Comparison of ENCODE assay signal across 8 mouse cellular contexts in genomic region chr3:60500571-60501527, GRCm38 (mm10). TPM values are rescaled to one million over a fixed set of nuclear protein-coding genes. Genes with fewer than 3 reads are reported as not detected.
DNase-seq lines count a peak whose midpoint lies in the region; ATAC-seq lines count a peak whose summit lies in the region.

No protein-coding gene starts in this region.

- peak overlapping the region; percentile 62 for H3K4me2 ChIP-seq in intestine, embryonic 15.5 days (replicated peaks)

- no peaks in the 10 kb centered on the region for H3K36me3 ChIP-seq in intestine, embryonic 15.5 days
- H3K36me3 ChIP-seq in midbrain, embryonic 10.5 days: no peaks in the 10 kb centered on the region

- ATAC-seq in intestine, embryonic 15.5 days: peak; percentile 84

- intact Hi-C loops in gastrocnemius, postnatal 36 days (cut with DNase I): loop anchor here (5.0 kb wide), 1 partner anchor 86 kb away; no protein-coding TSS in a partner anchor
- intact Hi-C loops in left cerebral cortex, postnatal 4 days (cut with DNase I): loop anchor here (10.0 kb wide), 1 partner anchor 104 kb away; no protein-coding TSS in a partner anchor

- peak overlapping the region; percentile 99 for H3K27ac ChIP-seq in intestine, embryonic 15.5 days
- H3K27ac ChIP-seq in midbrain, embryonic 10.5 days (replicated peaks): peak overlapping the region; percentile 98

- H3K9ac ChIP-seq in intestine, embryonic 15.5 days: peak overlapping the region; percentile 92

- WGBS in intestine, embryonic 15.5 days: under 1% methylated on average over 94 of the region's 96 CpGs
- WGBS in midbrain, embryonic 10.5 days: 1% methylated on average over 74 of the region's 96 CpGs

- no peaks in the 10 kb centered on the region for H3K9me3 ChIP-seq in intestine, embryonic 15.5 days
- no peaks in the 10 kb centered on the region for H3K9me3 ChIP-seq in midbrain, embryonic 10.5 days (replicated peaks)

- DNase-seq in adrenal gland, adult 8-10 months: peak; percentile 76
- DNase-seq in embryo, embryonic 11.5 days (ENCODE audit: low read depth, low spot score): peak; percentile 51
- peak; percentile 78 to 86 for DNase-seq in gastrocnemius, postnatal 36 days
- peak; percentile 72 for DNase-seq in left cerebral cortex, postnatal 4 days
- DNase-seq in midbrain, embryonic 10.5 days (ENCODE audit: low spot score): peak; percentile 79
- peak; percentile 65 to 69 for DNase-seq in right cerebral cortex, postnatal 36 days (ENCODE audit: low spot score in 2 of 2)
- peak; percentile 74 to 78 for DNase-seq in urinary bladder, postnatal 4 days (ENCODE audit: low spot score in 2 of 2)

- H3K4me1 ChIP-seq in intestine, embryonic 15.5 days (replicated peaks): peaks cover 11% of the 10 kb centered on the region
- peaks cover 50% of the 10 kb centered on the region for H3K4me1 ChIP-seq in midbrain, embryonic 10.5 days

- no peaks in the 10 kb centered on the region for H3K27me3 ChIP-seq in intestine, embryonic 15.5 days (replicated peaks)
- H3K27me3 ChIP-seq in midbrain, embryonic 10.5 days (ENCODE audit: low read depth, poor library complexity, severe bottlenecking): no peaks in the 10 kb centered on the region

- peak overlapping the region; percentile 94 for H3K4me3 ChIP-seq in intestine, embryonic 15.5 days (replicated peaks)
- peak overlapping the region; percentile 86 for H3K4me3 ChIP-seq in midbrain, embryonic 10.5 days

RNA-seq across cellular contexts. Expression of gene Mbnl1, which starts 28.2 kb away (rescaled TPM):
- total RNA-seq in adrenal gland, adult 8-10 months (2022): 1,000 to 10,000 TPM in 1 of 4 experiments, 100 to 1,000 TPM in 3; 518 to 1,002 (median 693) TPM
- total RNA-seq in gastrocnemius, postnatal 36 days (2021): 100 to 1,000 TPM; 423 to 480 TPM
- 107 and 119 TPM in 2 replicates for polyA plus RNA-seq in intestine, embryonic 15.5 days (2015; fragmentation: Nextera tagmentation; extraction: Ambion mirVana)
- total RNA-seq in left cerebral cortex, postnatal 4 days (2021): 10 to 100 TPM; 70.8 to 76.0 TPM
- polyA plus RNA-seq in midbrain, embryonic 10.5 days (2016; fragmentation: Nextera tagmentation; extraction: Ambion mirVana): 34.5 and 36.0 TPM in 2 replicates

Comparison
In these comparisons a context has a peak if more than half of its experiments do, and no peak if none do; other contexts are left out.
1. Peak in every context shown above with its lines: DNase-seq, ATAC-seq, H3K4me3 ChIP-seq and H3K27ac ChIP-seq.
2. RNA of gene Mbnl1, which starts 28.2 kb away (total RNA-seq): 518 to 1,002 TPM in adrenal gland, adult 8-10 months and 423 to 480 TPM in gastrocnemius, postnatal 36 days; 70.8 to 76.0 TPM in left cerebral cortex, postnatal 4 days; every median in the first group is over 4 times any median in the second.